ENCODE assay signal across 9 mouse cellular contexts in genomic region chr13:67844853-67845194, GRCm38 (mm10). TPM values are rescaled to one million over a fixed set of nuclear protein-coding genes. Genes with fewer than 3 reads are reported as not detected.
DNase-seq lines count a peak whose midpoint lies in the region; ATAC-seq lines count a peak whose summit lies in the region.
"Had no signal": no experiment of that assay in that cellular context is flagged by ENCODE, and none has a peak within 500 bp of the region (broad histone marks: within the 10 kb centered on the region; RNA-seq: fewer than 3 reads in every experiment).

No protein-coding gene starts in this region.

- WGBS in lung, embryonic 16.5 days, result 23% methylated on average over 8 of the region's 8 CpGs
- WGBS in forebrain, embryonic 12.5 days, result 13% methylated on average over 8 of the region's 8 CpGs
- WGBS in limb, embryonic 13.5 days, result 33% methylated on average over 8 of the region's 8 CpGs
- WGBS in stomach, embryonic 15.5 days, result 27% methylated on average over 8 of the region's 8 CpGs

- peak overlapping the region; percentile 63 for H3K4me2 ChIP-seq in lung, embryonic 16.5 days (ENCODE audit: low read depth, low read length)
- peak overlapping the region; percentile 61 for H3K4me2 ChIP-seq in forebrain, embryonic 12.5 days
- H3K4me2 ChIP-seq in limb, embryonic 13.5 days (replicated peaks), result peak overlapping the region; percentile 60
- H3K4me2 ChIP-seq in stomach, embryonic 15.5 days, result peak overlapping the region; percentile 50

- H3K9ac ChIP-seq in lung, embryonic 16.5 days (ENCODE audit: low read length), result peak overlapping the region; percentile 53
- H3K9ac ChIP-seq in forebrain, embryonic 12.5 days, result peak overlapping the region; percentile 44; the same call in 1 of the 2 replicates
- peak overlapping the region; percentile 45; the same call in 1 of the 2 replicates for H3K9ac ChIP-seq in limb, embryonic 13.5 days
- H3K9ac ChIP-seq in stomach, embryonic 15.5 days, result no peak overlapping the region

- no peak overlapping the region for H3K27ac ChIP-seq in lung, embryonic 16.5 days (ENCODE audit: low read length)
- no peak overlapping the region for H3K27ac ChIP-seq in forebrain, embryonic 12.5 days
- no peak overlapping the region for H3K27ac ChIP-seq in limb, embryonic 13.5 days
- no peak overlapping the region for H3K27ac ChIP-seq in stomach, embryonic 15.5 days

- no peak for ATAC-seq in lung, embryonic 16.5 days (ENCODE audit: low read depth)
- ATAC-seq in forebrain, embryonic 12.5 days (ENCODE audit: low FRiP score), result peak; percentile 46; the same call in 1 of the 2 replicates
- ATAC-seq in limb, embryonic 13.5 days (ENCODE audit: low FRiP score, low read depth), result peak; percentile 40; the same call in 1 of the 2 replicates
- no peak for ATAC-seq in stomach, embryonic 15.5 days (ENCODE audit: insufficient read depth, low FRiP score, low read depth)

- peak overlapping the region; percentile 46 for H3K4me3 ChIP-seq in lung, embryonic 16.5 days (ENCODE audit: low read length)
- peak overlapping the region; percentile 43 for H3K4me3 ChIP-seq in forebrain, embryonic 12.5 days (replicated peaks)
- H3K4me3 ChIP-seq in limb, embryonic 13.5 days, result peak overlapping the region; percentile 43
- H3K4me3 ChIP-seq in stomach, embryonic 15.5 days (replicated peaks), result peak overlapping the region; percentile 37

- H3K4me1 ChIP-seq in lung, embryonic 16.5 days (replicated peaks; ENCODE audit: control insufficient read depth, insufficient read depth, low read length), result no peaks in the 10 kb centered on the region
- H3K4me1 ChIP-seq in forebrain, embryonic 12.5 days, result peaks cover 6% of the 10 kb centered on the region
- H3K4me1 ChIP-seq in limb, embryonic 13.5 days, result 0 out of 2 replicates have a peak, but pooled peaks cover 4% of the 10 kb centered on the region
- no peaks in the 10 kb centered on the region for H3K4me1 ChIP-seq in stomach, embryonic 15.5 days

- no peak for DNase-seq in lung, postnatal 25 days (ENCODE audit: low spot score)
- DNase-seq in adrenal gland, postnatal 36 days, result no peak
- no peak for DNase-seq in adrenal gland, adult 18-20 months (ENCODE audit: low spot score in 2 of 2)
- no peak for DNase-seq in right cerebral cortex, postnatal 10 days (ENCODE audit: low spot score in 2 of 2)

- no peaks in the 10 kb centered on the region for H3K9me3 ChIP-seq in lung, embryonic 16.5 days (ENCODE audit: control insufficient read depth, low read length)
- H3K9me3 ChIP-seq in forebrain, embryonic 12.5 days, result no peaks in the 10 kb centered on the region
- H3K9me3 ChIP-seq in limb, embryonic 13.5 days, result no peaks in the 10 kb centered on the region
- H3K9me3 ChIP-seq in stomach, embryonic 15.5 days, result no peaks in the 10 kb centered on the region

- no peaks in the 10 kb centered on the region for H3K27me3 ChIP-seq in lung, embryonic 16.5 days (ENCODE audit: control insufficient read depth, insufficient read depth, low read depth, low read length)
- no peaks in the 10 kb centered on the region for H3K27me3 ChIP-seq in forebrain, embryonic 12.5 days
- H3K27me3 ChIP-seq in limb, embryonic 13.5 days, result no peaks in the 10 kb centered on the region
- no peaks in the 10 kb centered on the region for H3K27me3 ChIP-seq in stomach, embryonic 15.5 days (replicated peaks)

- no peaks in the 10 kb centered on the region for H3K36me3 ChIP-seq in lung, embryonic 16.5 days (ENCODE audit: control insufficient read depth, insufficient read depth, low read length)
- no peaks in the 10 kb centered on the region for H3K36me3 ChIP-seq in forebrain, embryonic 12.5 days (replicated peaks)
- H3K36me3 ChIP-seq in limb, embryonic 13.5 days, result no peaks in the 10 kb centered on the region
- no peaks in the 10 kb centered on the region for H3K36me3 ChIP-seq in stomach, embryonic 15.5 days

RNA-seq across cellular contexts. Expression of gene Gm10037, which starts 13.9 kb away (rescaled TPM):
- polyA plus RNA-seq in lung, embryonic 16.5 days (2015; fragmentation: Nextera tagmentation; extraction: Ambion mirVana), result 2.3 and 3.1 TPM in 2 replicates
- 3.4 and 4.6 TPM in 2 replicates for polyA plus RNA-seq in forebrain, embryonic 12.5 days (2016; fragmentation: Nextera tagmentation; extraction: Ambion mirVana)
- polyA plus RNA-seq in limb, embryonic 13.5 days (2015; fragmentation: Nextera tagmentation; extraction: Ambion mirVana), result 4.0 and 4.2 TPM in 2 replicates
- 1.8 and 1.9 TPM in 2 replicates for polyA plus RNA-seq in stomach, embryonic 15.5 days (2015; fragmentation: Nextera tagmentation; extraction: Ambion mirVana)
- total RNA-seq in adrenal gland, postnatal 36 days (2021), result 1 to 10 TPM; 2.7 to 3.8 TPM
- total RNA-seq in adrenal gland, adult 18-20 months (2021), result 1 to 10 TPM; 2.0 to 2.8 TPM

RNA-seq across cellular contexts. Expression of gene BC048507, which starts 18.3 kb away (rescaled TPM):
- polyA plus RNA-seq in lung, embryonic 16.5 days (2015; fragmentation: Nextera tagmentation; extraction: Ambion mirVana), result not detected in 2 replicates
- not detected in 2 replicates for polyA plus RNA-seq in forebrain, embryonic 12.5 days (2016; fragmentation: Nextera tagmentation; extraction: Ambion mirVana)
- polyA plus RNA-seq in limb, embryonic 13.5 days (2015; fragmentation: Nextera tagmentation; extraction: Ambion mirVana), result not detected in 2 replicates
- polyA plus RNA-seq in stomach, embryonic 15.5 days (2015; fragmentation: Nextera tagmentation; extraction: Ambion mirVana), result 0.23 TPM in 1 of 2 replicates, not detected in the other
- total RNA-seq in adrenal gland, postnatal 36 days (2021), result not detected
- total RNA-seq in adrenal gland, adult 18-20 months (2021), result not detected
- total RNA-seq: adrenal gland, postnatal 14 days had no signal

RNA-seq across cellular contexts. Expression of gene Zfp273, which starts 31.3 kb away (rescaled TPM):
- 8.0 and 8.6 TPM in 2 replicates for polyA plus RNA-seq in lung, embryonic 16.5 days (2015; fragmentation: Nextera tagmentation; extraction: Ambion mirVana)
- 9.1 and 10.2 TPM in 2 replicates for polyA plus RNA-seq in forebrain, embryonic 12.5 days (2016; fragmentation: Nextera tagmentation; extraction: Ambion mirVana)
- polyA plus RNA-seq in limb, embryonic 13.5 days (2015; fragmentation: Nextera tagmentation; extraction: Ambion mirVana), result 10.7 and 10.8 TPM in 2 replicates
- 6.2 and 7.5 TPM in 2 replicates for polyA plus RNA-seq in stomach, embryonic 15.5 days (2015; fragmentation: Nextera tagmentation; extraction: Ambion mirVana)
- 1 to 10 TPM; 2.3 to 4.2 TPM for total RNA-seq in adrenal gland, postnatal 36 days (2021)
- 1 to 10 TPM; 3.5 to 4.2 TPM for total RNA-seq in adrenal gland, adult 18-20 months (2021)

Comparison
In these comparisons a context has a peak if more than half of its experiments do, and no peak if none do; other contexts are left out.
1. ATAC-seq: peak in forebrain, embryonic 12.5 days (single experiment) and limb, embryonic 13.5 days (single experiment); none in lung, embryonic 16.5 days (single experiment) and stomach, embryonic 15.5 days (single experiment).
2. Peak in every context shown above with its lines, with median percentiles within 50 percentile points of each other: H3K4me2 ChIP-seq and H3K4me3 ChIP-seq.